In the genomic region with DNA sequence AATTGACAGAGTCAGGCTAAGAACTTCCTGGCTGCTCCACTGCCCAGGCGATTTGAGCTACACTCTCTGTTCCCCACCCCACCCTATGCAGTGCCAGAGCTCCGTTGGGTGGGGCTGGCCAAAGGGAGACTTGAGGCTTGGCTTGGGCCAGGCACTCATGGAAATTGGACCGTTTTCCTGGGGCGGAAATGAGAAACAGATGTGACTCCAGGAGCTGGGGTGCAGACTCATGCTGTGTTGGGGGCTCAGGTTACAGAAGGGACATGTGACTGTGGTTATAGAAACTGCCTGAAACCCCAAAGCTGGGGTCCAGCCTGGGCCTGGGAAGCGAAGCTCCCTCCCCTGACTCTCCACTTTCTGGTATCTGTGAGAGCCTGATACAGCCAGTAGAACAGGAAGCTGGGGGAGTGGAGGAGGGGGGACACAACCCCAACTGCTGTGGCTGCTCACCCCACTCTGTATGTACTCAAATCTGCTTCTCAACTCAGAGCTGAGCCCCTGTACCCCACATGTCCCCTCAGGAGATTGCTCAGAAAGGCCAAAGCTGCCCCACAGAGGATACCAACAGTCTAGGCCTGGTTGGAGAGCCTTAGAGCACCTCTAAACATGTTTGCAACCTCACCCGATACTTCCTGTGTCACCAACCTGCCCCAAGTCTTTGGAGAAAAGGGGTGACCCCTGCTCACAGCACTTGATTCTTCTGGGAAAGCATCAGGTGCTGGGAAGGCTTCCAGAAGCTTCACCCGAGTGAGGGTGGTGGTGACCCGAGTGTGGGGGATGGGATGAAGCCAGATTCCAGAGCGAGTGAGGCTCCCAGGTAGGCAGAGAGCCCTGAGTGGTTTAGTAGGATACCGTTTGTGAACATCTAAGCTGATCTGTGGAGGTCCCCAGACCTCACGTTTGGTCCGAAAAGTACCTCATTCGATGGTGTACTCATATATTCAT, we compare ENCODE assay signal across 9 mouse cellular contexts.
DNase-seq lines count a peak whose midpoint lies in the region; ATAC-seq and TF ChIP-seq lines count a peak whose summit lies in the region.
"Had no signal": no experiment of that assay in that cellular context is flagged by ENCODE, and none has a peak within 500 bp of the region (broad histone marks: within the 10 kb centered on the region; RNA-seq: fewer than 3 reads in every experiment).

No protein-coding gene starts in this region.

- 34% methylated on average over 13 of the region's 13 CpGs for WGBS in lung, postnatal 0 days

- no peak overlapping the region for H3K4me3 ChIP-seq in ES-Bruce4 (ENCODE audit: low read depth, low read length)
- H3K4me3 ChIP-seq in lung, postnatal 0 days (ENCODE audit: low read depth, low read length), result no peak overlapping the region
- H3K4me3 ChIP-seq: erythroblast, embryonic 14.5 days had no signal

- H3K4me1 ChIP-seq in ES-Bruce4 (ENCODE audit: control insufficient read depth, insufficient read depth, low read length), result peaks cover 12% of the 10 kb centered on the region
- peaks cover 32% of the 10 kb centered on the region for H3K4me1 ChIP-seq in lung, postnatal 0 days (ENCODE audit: insufficient read depth, low read depth, low read length)

- H3K27ac ChIP-seq in ES-Bruce4 (ENCODE audit: insufficient read depth, low read length), result peak overlapping the region; percentile 12; the same call in 1 of the 2 replicates
- H3K27ac ChIP-seq in lung, postnatal 0 days (ENCODE audit: low read length), result peak overlapping the region; percentile 75

- peak; percentile 87 for ATAC-seq in lung, postnatal 0 days

- no peak for TF ChIP-seq CTCF in ES-Bruce4 (IDR thresholded peaks at IDR 0.05; ENCODE audit: low read depth, low read length)
- no peak for TF ChIP-seq CTCF in lung, postnatal 0 days (IDR thresholded peaks at IDR 0.05)

- peak; percentile 48 to 68 for DNase-seq in adrenal gland, postnatal 36 days
- DNase-seq in heart, adult 18-20 months, result peak; percentile 88 to 96
- DNase-seq in kidney, adult 9 months, result peak; percentile 72
- peak; percentile 90 for DNase-seq in lung, postnatal 0 days (ENCODE audit: low spot score)
- DNase-seq in thymus, postnatal 10 days (ENCODE audit: low spot score in 2 of 2), result peak; percentile 47 to 56
- DNase-seq in left cerebral cortex, adult 8-10 months (ENCODE audit: low spot score in 2 of 2), result no peak
- no peak for DNase-seq in cerebellum, adult 9-10 months

- H3K4me2 ChIP-seq in lung, postnatal 0 days (replicated peaks; ENCODE audit: low read depth, low read length), result no peak overlapping the region

- no peak for TF ChIP-seq POLR2A in ES-Bruce4 (IDR thresholded peaks at IDR 0.05; ENCODE audit: insufficient read depth, low read length)

- TF ChIP-seq EP300 in ES-Bruce4 (IDR thresholded peaks at IDR 0.05; ENCODE audit: insufficient read depth, low read depth, low read length), result no peak
- no peak for TF ChIP-seq EP300 in lung, postnatal 0 days (IDR thresholded peaks at IDR 0.05)

- H3K27me3 ChIP-seq in ES-Bruce4 (ENCODE audit: control insufficient read depth, insufficient read depth, low read length, poor library complexity, severe bottlenecking), result no peaks in the 10 kb centered on the region
- no peaks in the 10 kb centered on the region for H3K27me3 ChIP-seq in lung, postnatal 0 days (replicated peaks; ENCODE audit: insufficient read depth, low read length)

- no peaks in the 10 kb centered on the region for H3K9me3 ChIP-seq in ES-Bruce4 (replicated peaks; ENCODE audit: control insufficient read depth, insufficient read depth, low read length, poor library complexity, severe bottlenecking)
- H3K9me3 ChIP-seq in lung, postnatal 0 days (ENCODE audit: low read length), result no peaks in the 10 kb centered on the region

- no peaks in the 10 kb centered on the region for H3K36me3 ChIP-seq in ES-Bruce4 (ENCODE audit: control insufficient read depth, insufficient read depth, low read length, poor library complexity, severe bottlenecking)
- no peaks in the 10 kb centered on the region for H3K36me3 ChIP-seq in lung, postnatal 0 days (ENCODE audit: insufficient read depth, low read length)

- H3K9ac ChIP-seq in ES-Bruce4 (ENCODE audit: low read depth, poor library complexity, severe bottlenecking), result no peak overlapping the region
- no peak overlapping the region for H3K9ac ChIP-seq in lung, postnatal 0 days (replicated peaks; ENCODE audit: low read depth)

Comparison
In these comparisons a context has a peak if more than half of its experiments do, and no peak if none do; other contexts are left out.
1. DNase-seq: peak in adrenal gland, postnatal 36 days (2 of 2), heart, adult 18-20 months (2 of 2), kidney, adult 9 months (single experiment), lung, postnatal 0 days (single experiment) and thymus, postnatal 10 days (2 of 2); none in left cerebral cortex, adult 8-10 months (0 of 2) and cerebellum, adult 9-10 months (single experiment).